Mouse (Mus musculus): ENCODE data around the gene Tmem117.

DNA sequence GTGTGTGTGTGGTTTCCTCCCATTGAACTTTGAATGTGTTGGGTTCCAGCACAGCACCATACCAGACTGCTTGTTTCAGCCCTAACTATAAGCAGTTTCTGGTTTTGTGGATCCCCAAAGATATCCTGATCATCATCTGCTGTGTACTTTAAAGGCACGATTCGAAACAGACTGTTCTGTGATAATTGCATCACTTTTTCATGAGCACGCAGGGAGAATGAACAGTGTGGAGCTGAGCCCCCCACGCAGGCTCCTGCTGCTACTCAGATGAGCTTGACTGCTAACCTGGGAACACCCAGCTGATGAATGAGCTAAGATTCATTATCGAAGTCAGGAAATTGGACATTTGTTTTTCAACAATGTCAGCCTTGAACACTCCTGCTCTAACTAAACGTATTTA lies 230.6 kb downstream of the Tmem117 start:
- TF ChIP-seq EP300 (IDR thresholded peaks at IDR 0.05; ENCODE audit: low read depth in 1 of 2, low read length in 2 of 2), result no peak
- TF ChIP-seq CTCF (IDR thresholded peaks at IDR 0.05 in 2 of 3, conservative IDR thresholded peaks at IDR 0.05 in 1 of 3; ENCODE audit: control insufficient read depth in 1 of 3, insufficient read depth in 1 of 3, low read depth in 2 of 3, low read length in 3 of 3, poor library complexity in 1 of 3, severe bottlenecking in 1 of 3), result no peak
- no peak for TF ChIP-seq CHD2 (IDR thresholded peaks at IDR 0.05; ENCODE audit: low read length)
- TF ChIP-seq UBTF (IDR thresholded peaks at IDR 0.05; ENCODE audit: borderline replicate concordance, insufficient read depth, low read depth, low read length), result no peak
- TF ChIP-seq POLR2AphosphoS5 (IDR thresholded peaks at IDR 0.05; ENCODE audit: borderline replicate concordance, low read depth, low read length), result no peak
- no peak for TF ChIP-seq HCFC1 (IDR thresholded peaks at IDR 0.05; ENCODE audit: low read depth, low read length)
- TF ChIP-seq MAFK (IDR thresholded peaks at IDR 0.05; ENCODE audit: borderline replicate concordance, low read depth, low read length), result no peak
- TF ChIP-seq USF1 (IDR thresholded peaks at IDR 0.05; ENCODE audit: low read depth, low read length), result no peak
- TF ChIP-seq CHD1 (IDR thresholded peaks at IDR 0.05; ENCODE audit: low read depth, low read length), result no peak
- TF ChIP-seq TCF12 (IDR thresholded peaks at IDR 0.05; ENCODE audit: low read depth, low read length), result no peak
- TF ChIP-seq POLR2A (IDR thresholded peaks at IDR 0.05; ENCODE audit: control insufficient read depth in 1 of 2, insufficient read depth in 1 of 2, low read depth in 1 of 2, low read length in 2 of 2, poor library complexity in 1 of 2), result no peak
- TF ChIP-seq TAL1 (IDR thresholded peaks at IDR 0.05; ENCODE audit: low read length), result no peak
